Mouse (Mus musculus) cerebellum, postnatal 25 days (tissue): ENCODE measurements around the gene Tmf1.

ENCODE experiments used
- DNase-seq, 2 experiments: peaks; one replicate each; pipeline ENCODE4 v3.0.0; 2021; ENCODE audit warnings: mixed read lengths in 2 of 2

The Tmf1 gene

DNA sequence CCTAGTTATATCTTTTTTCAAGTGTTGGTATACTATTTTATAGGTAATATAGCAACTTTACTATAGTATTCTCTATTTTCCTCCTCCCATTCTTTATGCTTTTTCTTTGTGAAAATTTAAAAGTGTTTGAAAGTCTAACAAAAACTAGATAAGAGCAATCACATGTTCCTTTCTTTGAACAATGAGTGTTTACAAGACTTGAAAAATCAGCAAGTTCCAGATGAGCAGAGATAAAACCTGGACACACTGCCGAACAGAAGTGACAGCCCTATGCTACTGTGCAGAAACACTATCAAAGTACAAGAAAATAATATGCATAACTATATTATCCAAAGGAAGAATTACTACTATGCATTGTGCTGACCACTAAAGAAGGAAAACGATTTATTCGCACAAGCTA, 23.6 kb upstream of the Tmf1 start:
- no peak for DNase-seq

DNA sequence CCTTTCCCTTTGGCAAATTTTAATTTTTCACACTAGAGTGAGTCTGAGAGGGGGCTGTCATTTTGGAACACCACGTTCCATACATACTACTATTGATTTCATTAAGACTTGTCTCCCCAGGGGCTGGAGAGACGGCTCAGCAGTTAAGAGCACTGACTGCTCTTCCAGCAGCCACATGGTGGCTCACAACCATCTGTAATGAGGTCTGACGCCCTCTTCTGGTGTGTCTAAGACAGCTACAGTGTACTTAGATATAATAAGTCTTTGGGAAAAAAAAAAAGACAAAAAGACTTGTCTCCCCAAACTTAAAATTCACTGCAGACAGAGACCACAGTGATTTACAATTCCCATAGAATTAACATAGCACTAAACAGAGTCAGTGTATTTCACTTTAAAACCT, 21.5 kb upstream of the Tmf1 start:
- no peak for DNase-seq

DNA sequence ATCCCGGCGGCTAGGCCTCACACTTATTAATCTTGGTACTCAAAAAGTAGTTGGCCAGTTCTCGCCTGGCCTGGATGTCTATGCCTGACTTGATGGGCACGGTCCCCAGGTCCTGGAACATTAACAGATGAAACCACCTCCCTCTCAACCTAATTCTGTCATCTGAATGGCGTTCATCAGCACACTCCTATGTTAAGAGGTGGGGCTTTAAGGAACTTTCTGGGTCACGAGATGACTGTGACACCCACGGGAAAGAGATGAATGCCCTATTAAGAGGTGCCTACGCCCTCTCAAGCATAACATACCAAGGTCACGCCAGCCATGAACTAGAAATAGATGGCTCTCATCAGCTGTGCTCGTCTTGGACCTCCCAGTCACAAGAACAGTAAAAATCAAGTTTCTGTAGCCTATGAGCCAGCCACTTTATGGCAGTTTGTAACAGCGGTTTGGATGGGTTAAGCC, 476 bp upstream of the Tmf1 start:
- no peak for DNase-seq

DNA sequence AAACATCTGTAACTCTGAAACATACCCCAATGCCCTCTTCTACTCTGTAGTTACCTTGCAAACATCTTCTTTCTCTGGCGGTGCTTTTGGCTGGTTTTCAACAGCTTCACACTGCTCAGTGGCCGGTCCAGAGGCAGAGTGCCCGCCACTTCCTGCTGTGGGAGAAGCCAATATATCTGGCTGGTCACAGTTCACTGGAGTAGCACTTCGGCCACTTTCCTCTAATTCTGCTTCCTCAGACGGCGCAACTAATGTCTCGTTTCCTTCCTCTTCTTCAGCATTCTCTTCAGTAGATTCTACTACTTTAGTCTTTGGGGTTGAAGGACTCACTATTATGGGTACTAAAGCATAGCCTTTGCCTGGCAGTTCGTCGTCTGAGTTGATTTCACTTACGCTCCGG, 3.2 kb downstream of the Tmf1 start:
- DNase-seq, result no peak

DNA sequence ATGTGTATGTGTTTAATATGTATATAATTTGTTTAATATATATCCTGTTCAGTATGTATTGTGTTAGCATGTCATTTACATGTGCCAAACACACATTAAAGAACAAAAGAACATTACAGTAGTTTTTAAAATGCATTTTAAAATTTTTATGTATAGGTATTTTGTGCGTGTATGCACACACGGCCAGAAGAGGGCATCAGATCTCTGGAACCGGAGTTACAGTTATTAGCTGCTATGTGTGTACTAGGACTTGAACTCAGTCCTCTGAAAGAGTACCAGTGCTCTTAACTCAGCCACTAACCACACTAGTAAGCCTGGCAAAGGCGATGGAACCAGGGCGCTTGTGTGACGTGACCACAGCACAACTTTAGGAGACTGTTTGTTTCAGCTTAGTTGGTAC, 28.8 kb downstream of the Tmf1 start:
- no peak for DNase-seq

DNA sequence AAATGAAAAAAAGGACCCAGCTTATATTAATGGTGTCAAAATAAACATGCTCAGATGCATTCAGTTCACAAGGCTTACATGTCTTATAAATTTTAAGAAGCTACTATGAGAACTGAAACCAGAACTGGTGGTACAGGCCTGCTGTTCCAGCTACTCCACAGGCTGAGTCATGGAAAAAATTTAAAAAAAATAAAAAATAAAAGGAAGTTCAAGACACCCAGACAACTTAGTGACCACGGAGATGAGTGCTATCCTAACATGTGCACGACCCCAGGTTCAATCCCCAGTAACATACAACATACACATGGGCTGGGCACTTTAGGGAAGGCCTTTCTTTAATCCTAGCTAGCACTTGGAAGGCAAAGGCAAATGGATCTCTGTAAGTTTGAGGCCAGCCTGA, 29.2 kb downstream of the Tmf1 start:
- DNase-seq, result no peak

DNA sequence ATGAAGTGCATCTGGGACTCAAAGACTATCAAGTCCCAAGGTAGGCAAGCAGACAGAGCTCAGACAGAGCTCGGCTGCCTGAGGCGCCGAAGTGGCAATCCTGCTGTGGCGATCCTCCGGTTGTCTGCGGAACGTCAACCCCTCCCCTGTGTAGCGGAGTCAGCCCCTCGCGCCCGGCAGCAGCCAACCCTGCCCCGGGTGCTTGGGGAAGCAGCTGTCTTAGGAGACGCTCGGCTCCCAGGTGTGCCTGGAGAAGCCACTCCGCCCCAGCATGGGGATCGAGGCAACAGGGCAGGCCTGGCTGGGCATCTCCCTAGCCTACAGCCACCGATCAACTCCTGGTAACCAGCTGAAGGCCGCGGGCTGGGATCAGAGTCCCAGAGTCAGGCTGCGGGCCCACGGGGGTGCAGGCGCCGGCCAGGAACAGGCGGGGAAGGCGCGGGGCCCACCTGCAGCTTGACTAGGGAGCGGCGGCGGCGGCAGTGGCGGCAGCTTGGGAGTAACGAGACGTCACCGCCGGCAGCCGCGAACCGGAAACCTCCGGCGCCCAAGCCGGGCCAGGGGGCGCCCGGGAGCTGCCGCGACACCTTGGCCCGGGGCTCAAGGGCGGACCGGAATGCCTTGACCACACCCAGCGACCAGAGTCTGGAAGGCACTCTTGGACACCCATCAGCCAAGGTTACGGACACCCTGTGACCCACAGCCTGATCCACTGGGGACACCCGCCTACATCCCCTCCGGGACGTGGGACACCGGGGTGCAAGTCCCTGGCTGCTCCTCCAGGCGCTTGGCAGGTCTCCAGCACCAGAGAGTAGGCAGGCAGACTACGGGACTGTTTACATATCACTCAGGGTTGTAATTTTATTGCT, 30.3 kb downstream of the Tmf1 start, which contains the start of gene Eogt:
Gene Eogt, minus strand, starts transcription at position 800 of the 869 bp plus-strand sequence.
- peak; percentile 81 to 85 for DNase-seq

DNA sequence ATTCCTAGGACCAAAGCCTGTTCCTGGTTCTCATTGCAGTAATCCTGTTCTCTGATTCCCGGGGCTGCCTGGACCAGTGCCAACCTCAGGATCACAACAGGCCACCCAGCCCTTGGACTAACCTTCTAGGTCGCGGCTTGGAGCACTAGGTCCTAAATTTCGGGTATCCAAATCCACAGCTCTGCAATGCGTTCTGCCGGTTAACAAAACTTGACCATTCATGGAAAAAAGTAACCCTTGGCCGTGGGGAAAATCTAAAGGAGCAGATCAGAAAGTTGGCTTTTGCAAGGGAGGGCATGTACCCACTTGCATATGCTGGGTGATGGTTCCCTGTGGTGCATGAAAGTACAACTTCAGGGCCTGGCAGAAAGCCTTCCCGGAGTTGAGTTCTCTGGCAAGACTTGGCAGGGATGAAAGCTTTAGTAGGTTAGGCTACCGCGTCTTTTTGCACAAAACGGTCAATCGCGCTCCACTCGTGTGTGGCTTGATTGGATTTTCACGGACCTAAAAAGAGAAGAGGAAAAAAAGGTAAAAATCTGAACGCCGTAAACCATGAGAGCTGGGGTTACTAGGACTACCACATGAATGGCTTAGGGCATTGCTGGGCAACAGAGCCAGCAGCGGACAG, 31.1 kb downstream of the Tmf1 start:
- peak; percentile 51 to 65 for DNase-seq

DNA sequence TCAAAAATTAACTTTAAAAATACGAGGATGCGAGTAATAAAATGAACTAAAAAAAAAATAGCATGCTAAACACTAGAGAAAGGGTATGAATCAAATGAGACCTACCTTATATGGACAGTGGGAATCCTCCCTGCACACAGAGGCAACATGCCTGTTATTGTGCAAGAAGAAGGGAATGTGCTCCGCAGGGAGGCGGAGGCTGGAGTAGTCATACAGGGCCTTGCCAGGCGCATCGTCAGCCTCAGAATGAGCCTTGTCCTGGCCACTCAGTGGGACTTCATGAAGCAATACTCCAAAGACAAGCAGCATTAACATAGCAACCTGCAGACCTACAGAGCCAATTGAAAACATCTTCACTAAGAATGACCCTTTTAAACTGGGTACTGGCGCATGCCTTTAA, 33.8 kb downstream of the Tmf1 start:
- DNase-seq, result no peak

DNA sequence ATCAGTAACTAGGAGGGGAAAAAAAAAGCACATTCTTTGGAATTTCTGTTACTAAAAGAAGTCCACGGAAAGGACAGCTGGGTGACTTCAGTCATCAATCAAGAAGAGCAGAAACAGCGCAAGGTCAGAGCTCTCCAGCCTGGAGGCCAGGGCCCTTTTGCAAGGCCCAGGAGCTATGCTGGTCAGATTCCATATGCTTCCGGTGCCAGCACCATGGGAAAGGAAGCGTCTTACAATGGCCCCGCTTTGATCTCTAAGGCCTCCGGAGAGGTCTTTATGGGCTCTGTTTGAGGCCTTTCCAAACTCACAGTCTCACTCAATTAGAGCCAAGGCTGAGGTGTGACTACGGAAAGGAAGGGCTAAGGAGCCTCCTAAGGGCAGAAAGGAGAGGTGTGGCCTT, 34.6 kb downstream of the Tmf1 start:
- DNase-seq, result no peak

DNA sequence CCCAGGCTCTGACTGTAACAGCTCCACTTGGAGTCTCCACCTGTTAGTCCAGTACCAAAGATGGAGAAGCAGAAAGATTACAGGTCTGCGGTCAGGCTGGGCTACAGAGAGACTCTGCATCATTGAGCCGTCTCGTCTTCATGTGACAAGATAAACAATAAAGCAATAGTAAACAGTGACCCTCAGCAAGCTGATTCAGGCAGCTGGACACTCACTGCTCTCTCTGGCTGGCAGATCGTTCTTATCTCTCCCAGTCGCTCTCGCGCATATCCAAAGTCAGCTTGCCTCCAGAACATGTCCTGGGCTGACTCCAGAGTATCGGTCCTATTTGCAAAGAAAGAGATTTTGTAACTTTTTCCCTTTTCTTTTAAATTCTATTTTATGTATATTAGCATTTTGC, 36.3 kb downstream of the Tmf1 start:
- DNase-seq, result no peak

DNA sequence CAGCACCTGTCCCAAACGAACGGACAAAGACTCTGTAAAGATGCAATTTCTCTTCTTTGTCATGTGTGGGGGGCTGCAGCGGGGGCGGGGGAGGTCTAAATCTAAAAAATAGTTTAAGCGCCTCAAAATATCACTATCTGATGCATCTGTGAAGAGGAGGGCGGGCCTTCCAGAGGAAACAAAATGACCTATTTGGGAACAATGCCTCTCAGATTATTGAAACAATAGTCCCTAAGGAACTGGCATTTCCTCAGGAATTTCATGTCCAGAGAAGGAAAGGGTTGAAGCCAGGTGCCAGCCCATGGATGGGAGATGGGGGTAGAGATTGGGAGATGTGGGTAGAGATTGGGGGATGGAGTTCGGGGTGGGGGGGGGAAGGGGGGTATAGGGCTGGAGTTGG, 37.1 kb downstream of the Tmf1 start:
- DNase-seq, result no peak

DNA sequence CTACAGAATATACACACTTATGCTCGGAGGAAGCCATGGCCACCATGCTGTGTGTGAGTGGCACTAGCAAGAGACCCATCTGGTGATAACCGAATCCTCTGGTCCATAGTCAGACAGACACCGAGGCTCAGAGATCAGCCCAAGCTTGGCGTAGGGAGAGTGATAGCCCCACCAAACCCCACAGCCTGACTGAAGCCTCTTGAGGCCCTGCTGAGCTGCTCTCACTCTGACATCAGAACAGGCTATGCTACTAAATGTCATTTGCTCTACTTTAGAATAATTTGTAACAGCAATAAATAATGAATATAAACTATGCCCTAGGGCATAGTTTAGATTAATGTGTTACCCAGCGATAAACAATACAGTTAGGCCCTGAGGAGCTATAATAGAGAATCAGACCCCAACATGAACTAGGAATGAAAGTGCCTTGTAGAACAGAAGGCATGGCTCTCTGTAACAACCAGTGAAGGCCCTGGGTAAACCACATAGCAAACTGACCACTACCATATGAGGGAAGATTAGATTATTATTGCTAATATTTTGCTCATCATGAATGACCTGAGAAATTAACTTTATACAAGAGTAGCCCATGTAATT, 46.1 kb downstream of the Tmf1 start:
- no peak for DNase-seq

DNA sequence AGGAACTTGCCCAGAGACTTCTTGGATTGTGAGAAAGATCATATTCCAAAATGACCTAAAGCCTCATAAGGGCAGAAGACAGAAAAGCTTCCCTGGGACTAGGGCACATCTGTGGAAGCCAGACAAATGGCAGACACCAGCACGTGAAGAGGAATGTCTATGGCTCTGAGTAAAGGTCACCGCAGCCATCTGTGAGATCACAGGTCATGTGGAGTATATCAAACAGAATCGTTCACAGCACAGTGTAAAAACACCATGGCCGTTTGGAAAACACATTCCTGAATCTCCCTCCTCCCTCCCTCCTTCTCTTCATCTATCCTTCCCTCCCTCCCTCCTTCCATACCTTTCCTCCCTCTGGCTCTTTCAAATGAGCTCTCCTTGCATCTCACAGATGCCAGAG, 47.1 kb downstream of the Tmf1 start:
- DNase-seq, result no peak

DNA sequence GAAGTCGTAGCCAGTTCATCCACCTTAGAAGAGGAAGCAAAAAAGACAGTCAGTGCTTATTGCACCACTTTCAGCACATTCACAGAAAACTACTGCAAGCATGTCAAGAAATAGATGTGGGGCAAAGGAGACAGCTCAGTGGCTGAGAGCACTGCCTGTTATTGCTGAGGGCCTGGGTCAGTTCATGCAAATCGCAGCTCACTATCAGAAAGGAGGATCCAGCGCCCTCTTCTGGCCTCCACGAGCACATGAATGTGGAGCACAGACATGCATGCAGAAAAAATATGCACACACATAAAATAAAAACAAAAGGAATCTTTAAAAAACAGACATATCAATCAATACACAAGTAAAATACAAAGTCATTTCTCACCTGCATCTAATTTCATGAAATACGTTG, 47.9 kb downstream of the Tmf1 start:
- no peak for DNase-seq

DNA sequence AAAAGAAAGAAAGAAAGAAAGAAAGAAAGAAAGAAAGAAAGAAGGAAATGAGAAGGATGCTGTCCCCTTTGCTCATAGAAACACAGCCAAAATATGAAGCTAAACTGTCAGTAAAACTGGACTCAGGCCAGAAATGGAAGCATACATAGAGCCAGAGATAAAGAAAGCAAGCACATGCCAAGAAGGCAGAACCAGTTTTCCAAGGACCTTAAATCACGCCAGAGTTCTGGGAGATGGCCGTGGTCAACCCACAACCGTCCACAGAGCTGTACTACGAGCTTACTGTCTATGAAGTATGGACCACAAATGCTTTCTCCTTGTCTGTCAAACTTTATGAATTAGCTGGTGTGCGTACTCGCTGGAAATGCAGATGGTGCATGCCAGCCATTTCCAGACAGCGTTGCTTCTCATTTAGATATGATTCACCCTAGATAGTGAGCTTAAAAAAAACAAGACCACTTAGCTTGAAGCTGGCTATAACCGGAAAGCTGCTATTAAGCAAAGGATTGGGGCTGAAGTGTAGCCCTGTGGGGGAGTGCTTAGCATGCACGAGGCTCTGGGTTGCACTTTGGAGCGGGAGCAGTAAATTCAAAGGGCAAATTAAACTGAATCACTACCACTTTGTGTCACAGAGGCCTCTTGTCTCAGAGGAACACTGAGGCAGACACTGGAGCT, 54.4 kb downstream of the Tmf1 start:
- DNase-seq, result no peak

DNA sequence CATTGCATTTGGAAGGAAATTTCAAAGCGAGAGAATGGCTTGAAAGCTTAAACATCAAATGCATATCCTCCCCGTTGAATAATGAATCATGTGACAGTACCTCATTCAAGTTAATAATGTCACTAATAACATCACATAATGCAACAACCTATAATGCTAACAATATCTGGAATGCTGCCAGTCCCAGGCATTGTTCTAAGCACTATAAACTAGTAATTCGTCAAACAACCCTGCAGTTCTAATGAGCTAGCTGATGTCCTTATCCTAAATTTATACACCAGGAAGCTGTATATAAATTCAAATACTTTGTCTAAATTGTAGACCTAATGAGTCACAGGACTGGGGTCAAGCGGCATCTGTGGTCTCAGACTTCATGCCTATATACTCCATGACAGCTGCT, 58.0 kb downstream of the Tmf1 start:
- DNase-seq, result no peak

DNA sequence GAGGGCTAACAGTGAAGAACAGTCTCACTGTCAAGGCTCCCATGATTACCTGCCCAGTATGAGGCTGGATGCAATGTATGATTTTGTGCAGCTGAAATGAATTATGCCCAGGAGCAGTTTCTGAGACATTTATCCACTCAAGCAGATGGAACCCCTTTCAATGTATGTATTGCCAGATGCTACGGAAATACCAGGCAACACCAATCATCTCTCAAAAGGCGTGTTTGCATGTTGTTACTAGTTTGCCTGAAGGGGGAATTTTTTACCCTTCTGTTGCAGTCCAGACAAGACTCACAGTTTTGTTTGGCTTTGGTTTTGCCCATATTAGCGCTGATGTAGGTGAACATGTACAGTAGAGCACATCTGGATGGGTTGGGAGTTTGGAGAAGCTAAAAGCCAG, 60.6 kb downstream of the Tmf1 start:
- no peak for DNase-seq

DNA sequence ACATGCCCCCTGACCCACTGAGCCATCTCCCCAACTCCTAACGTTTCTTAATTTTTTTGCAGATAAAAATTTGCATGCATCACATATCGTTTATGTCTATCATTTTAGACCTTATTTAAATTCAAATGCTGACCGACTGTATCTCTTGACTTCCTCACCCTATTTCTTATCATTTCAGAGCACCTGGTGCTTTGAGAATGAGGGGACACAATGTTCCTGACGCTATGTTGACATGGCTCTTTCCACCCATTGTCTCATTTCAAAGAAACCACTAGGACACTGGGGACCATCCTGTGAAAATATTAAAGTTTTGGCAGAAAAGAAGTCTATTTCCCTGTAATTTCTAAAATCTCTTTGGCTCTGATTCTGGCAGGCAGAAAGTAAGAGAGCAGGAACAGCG, 62.0 kb downstream of the Tmf1 start:
- DNase-seq, result no peak

DNA sequence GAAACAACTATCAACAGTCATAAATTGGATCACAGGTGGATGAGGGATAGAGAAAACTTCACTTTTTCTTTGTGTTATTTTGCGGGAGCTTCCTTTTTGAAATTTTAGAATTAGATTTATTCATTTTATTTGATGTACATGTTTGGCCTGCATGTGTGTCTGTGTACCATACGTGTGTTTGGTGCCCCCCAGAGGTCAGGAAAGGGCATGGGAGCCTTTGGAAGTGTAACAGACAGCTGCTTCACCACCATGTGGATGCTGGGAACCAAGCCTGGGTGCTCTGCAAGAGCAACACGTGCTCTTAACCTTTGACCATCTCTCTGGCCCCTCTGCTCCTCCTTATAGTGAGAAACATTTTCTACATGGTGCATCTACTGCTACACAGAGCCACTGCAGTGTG, 64.1 kb downstream of the Tmf1 start:
- DNase-seq, result no peak

DNA sequence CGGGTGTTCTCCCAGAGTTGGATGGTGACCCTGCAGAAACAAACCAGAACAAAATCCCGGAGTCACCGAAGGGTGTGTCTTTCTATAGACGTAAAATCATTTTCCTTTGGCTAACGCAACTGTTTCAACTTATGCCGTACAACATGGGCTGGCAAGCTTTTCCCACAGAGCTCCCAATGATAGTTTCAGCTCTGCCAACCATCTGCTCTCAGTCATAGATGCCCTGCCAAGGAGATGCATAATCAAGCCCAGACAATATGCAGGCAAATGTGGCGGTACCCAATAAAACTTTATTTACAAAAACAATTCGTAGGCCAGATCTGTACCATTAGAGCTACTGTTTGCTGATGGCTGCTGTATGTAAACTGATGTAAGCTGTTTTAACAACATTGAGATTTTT, 66.7 kb downstream of the Tmf1 start:
- DNase-seq, result no peak

DNA sequence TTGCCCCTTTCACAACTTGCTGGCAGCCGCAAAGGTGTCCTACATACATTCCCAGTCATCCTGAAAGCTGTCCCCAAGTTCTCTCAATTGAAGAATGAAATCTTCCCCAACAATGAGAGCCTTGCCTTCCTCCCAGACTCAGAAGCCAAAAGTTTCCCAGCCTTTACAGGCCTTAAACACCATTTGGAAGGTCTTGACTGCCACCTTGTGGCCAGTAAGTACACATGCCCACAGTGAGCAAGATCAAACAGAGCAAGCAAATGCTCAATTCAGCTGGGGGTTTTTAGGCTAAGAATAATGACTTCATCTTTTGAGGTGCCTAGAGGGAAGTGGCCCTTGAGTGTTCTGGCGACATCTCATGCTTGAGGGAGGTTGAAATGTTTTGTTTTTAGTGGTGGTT, 72.1 kb downstream of the Tmf1 start:
- peak in 1 of 2 experiments; percentile 58 for DNase-seq

DNA sequence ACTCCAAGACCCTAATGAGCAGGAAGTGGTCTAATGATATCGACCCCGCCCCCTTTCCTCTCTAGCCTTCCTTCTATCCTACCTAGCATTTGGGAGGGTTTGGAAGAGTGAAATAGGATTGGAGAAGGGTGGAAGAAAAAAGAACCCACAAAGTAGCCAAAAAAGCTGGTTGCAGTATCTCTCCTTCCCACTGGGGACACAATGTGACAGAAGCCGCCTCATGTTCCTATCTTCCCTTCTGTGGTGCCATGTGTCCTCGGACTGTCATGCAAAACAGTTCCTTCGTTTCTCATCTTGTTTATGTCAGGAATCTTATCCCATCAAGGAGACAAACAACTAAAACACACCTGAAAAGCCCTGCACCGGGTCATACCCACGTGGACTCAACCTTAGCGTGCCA, 72.8 kb downstream of the Tmf1 start:
- DNase-seq, result no peak
